Mouse (Mus musculus) T-cell, adult 66 days (primary cell): ENCODE measurements around the gene Gm13287. TPM values are rescaled to one million over a fixed set of nuclear protein-coding genes. Genes with fewer than 3 reads are reported as not detected.

Experiments
- total RNA-seq, 2 experiments: library from RNA; stranded (reverse); gene quantifications; 3 replicates in 1 of 2; 4 replicates in 1 of 2; pipeline ENCODE4 v1.2.4; 2023

Gene Gm13287
- total RNA-seq, 2 experiments from 2014 or later, result not detected

Other genes with a start within 250 kb of the Gm13287 start
- gene Ifna15, start 245.0 kb upstream of the Gm13287 start, total RNA-seq, result not detected
- not detected for gene Ifna14, start 231.5 kb upstream of the Gm13287 start, total RNA-seq
- not detected for gene Ifna9, start 210.9 kb upstream of the Gm13287 start, total RNA-seq
- gene Ifna12, start 199.9 kb upstream of the Gm13287 start, total RNA-seq, result not detected
- gene C87499, start 168.8 kb upstream of the Gm13287 start, total RNA-seq, result not detected
- gene Ifna13, start 158.8 kb upstream of the Gm13287 start, total RNA-seq, result not detected
- gene Ifna16, start 126.3 kb upstream of the Gm13287 start, total RNA-seq, result not detected
- not detected for gene Ifna2, start 119.3 kb upstream of the Gm13287 start, total RNA-seq
- not detected for gene Ifnab, start 111.9 kb upstream of the Gm13287 start, total RNA-seq
- gene Gm26566, start 81.4 kb upstream of the Gm13287 start, total RNA-seq, result 1 to 10 TPM; 1.5 to 2.7 TPM
- 10 to 100 TPM; 48.9 to 52.0 TPM for gene Klhl9, start 80.8 kb upstream of the Gm13287 start, total RNA-seq
- gene Gm13271, start 48.4 kb upstream of the Gm13287 start, total RNA-seq, result not detected
- not detected for gene Gm13283, start 43.1 kb upstream of the Gm13287 start, total RNA-seq
- under 1 TPM in 1 of 2 experiments, not detected in 1; 0.64 TPM for gene Gm13290, start 29.4 kb upstream of the Gm13287 start, total RNA-seq
- gene Gm13289, start 26.3 kb upstream of the Gm13287 start, total RNA-seq, result not detected
- gene Gm13272, start 23.4 kb upstream of the Gm13287 start, total RNA-seq, result not detected
- gene Ifnz, start 21.1 kb upstream of the Gm13287 start, total RNA-seq, result not detected
- gene Gm13276, start 17.5 kb upstream of the Gm13287 start, total RNA-seq, result not detected
- gene Gm13277, start 14.6 kb upstream of the Gm13287 start, total RNA-seq, result not detected
- not detected for gene Gm13278, start 11.7 kb upstream of the Gm13287 start, total RNA-seq
- not detected for gene Gm13275, start 8.8 kb upstream of the Gm13287 start, total RNA-seq
- gene Gm13279, start 5.9 kb upstream of the Gm13287 start, total RNA-seq, result not detected
- gene Gm13285, start 3.6 kb upstream of the Gm13287 start, total RNA-seq, result not detected
- not detected for gene Gm13288, start 2.3 kb downstream of the Gm13287 start, total RNA-seq
- not detected for gene Ifna7, start 13.0 kb downstream of the Gm13287 start, total RNA-seq
- not detected for gene Ifna11, start 16.7 kb downstream of the Gm13287 start, total RNA-seq
- not detected for gene Ifna6, start 24.2 kb downstream of the Gm13287 start, total RNA-seq
- gene Ifna5, start 32.3 kb downstream of the Gm13287 start, total RNA-seq, result not detected
- not detected for gene Ifna4, start 38.6 kb downstream of the Gm13287 start, total RNA-seq
- not detected for gene Ifna1, start 46.8 kb downstream of the Gm13287 start, total RNA-seq
- gene Ifne, start 76.9 kb downstream of the Gm13287 start, total RNA-seq, result not detected